Mouse (Mus musculus): ENCODE measurements around the gene Csn1s2a. TPM values are rescaled to one million over a fixed set of nuclear protein-coding genes. Genes with fewer than 3 reads are reported as not detected.

The Csn1s2a gene
- polyA plus RNA-seq, 1 experiment = not detected

DNA sequence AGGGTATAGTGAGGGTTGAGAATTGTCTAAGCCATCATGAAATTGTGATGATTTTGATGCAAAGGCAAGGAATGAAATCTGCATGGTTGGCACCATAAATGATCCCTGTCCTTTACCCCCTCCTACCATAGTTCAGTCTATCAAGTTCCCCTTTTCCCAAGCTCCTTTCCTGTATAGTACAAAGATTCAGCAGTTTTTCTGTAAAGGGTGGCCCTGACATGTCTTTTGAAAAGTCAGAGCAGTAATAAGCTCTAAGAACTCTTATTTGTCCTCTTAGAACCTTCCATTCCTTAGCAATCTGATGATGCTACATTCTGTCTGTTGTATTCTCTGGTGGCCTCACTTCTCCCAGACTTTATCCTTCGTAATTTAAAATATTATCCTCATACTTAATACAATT, 51.0 kb downstream of the Csn1s2a start, which contains the start of gene Prr27:
TSS of gene Prr27 (plus strand) at position 301 of the 400 bp plus-strand sequence.
- Histone ChIP-seq H3K27ac (ENCODE audit: control insufficient read depth, insufficient read depth, low read depth, low read length) (no peak within 1 kb of the TSS), H3K4me3 (ENCODE audit: control insufficient read depth, low read depth, low read length) (peak within 1 kb of the TSS; percentile 58), H3K4me1 (ENCODE audit: control insufficient read depth, insufficient read depth, low read length) (no peaks in the 10 kb centered on the region), H3K36me3 (ENCODE audit: control insufficient read depth, insufficient read depth, low read length) (no peaks in the 10 kb centered on the region), H3K27me3 (ENCODE audit: control insufficient read depth, insufficient read depth, low read length) (no peaks in the 10 kb centered on the region)
- TF ChIP-seq CTCF (IDR thresholded peaks at IDR 0.05; ENCODE audit: control insufficient read depth, insufficient read depth, insufficient replicate concordance, low read depth, low read length) (no peak), POLR2A (IDR thresholded peaks at IDR 0.05; ENCODE audit: control insufficient read depth, low read depth, low read length) (no peak)

Other genes with a start within 250 kb of the Csn1s2a start
- not detected in 2 replicates for gene Sult1b1, start 236.4 kb upstream of the Csn1s2a start, polyA plus RNA-seq (2012; rRNA removed)
- gene Sult1d1, start 205.5 kb upstream of the Csn1s2a start, polyA plus RNA-seq (2012; rRNA removed) = not detected in 2 replicates
- gene Sult1e1, start 183.0 kb upstream of the Csn1s2a start, polyA plus RNA-seq (2012; rRNA removed) = 0.99 and 1.5 TPM in 2 replicates
- not detected in 2 replicates for gene Csn1s1, start 108.4 kb upstream of the Csn1s2a start, polyA plus RNA-seq (2012; rRNA removed)
- gene Csn2, start 74.9 kb upstream of the Csn1s2a start, polyA plus RNA-seq (2012; rRNA removed) = 0.31 and 0.64 TPM in 2 replicates
- gene Csn1s2b, start 33.5 kb downstream of the Csn1s2a start, polyA plus RNA-seq (2012; rRNA removed) = 0.44 and 0.46 TPM in 2 replicates
- 120 and 200 TPM in 2 replicates for gene Prr27, start 51.1 kb downstream of the Csn1s2a start, polyA plus RNA-seq (2012; rRNA removed)
- gene Odam, start 110.5 kb downstream of the Csn1s2a start, polyA plus RNA-seq (2012; rRNA removed) = 4.6 TPM in 1 of 2 replicates, not detected in the other
- not detected in 2 replicates for gene Csn3, start 151.0 kb downstream of the Csn1s2a start, polyA plus RNA-seq (2012; rRNA removed)
- not detected in 2 replicates for gene 2310003L06Rik, start 194.9 kb downstream of the Csn1s2a start, polyA plus RNA-seq (2012; rRNA removed)
- not detected in 2 replicates for gene Gm28434, start 194.9 kb downstream of the Csn1s2a start, polyA plus RNA-seq (2012; rRNA removed)
- gene Cabs1, start 204.9 kb downstream of the Csn1s2a start, polyA plus RNA-seq (2012; rRNA removed) = 205 and 247 TPM in 2 replicates
- gene Smr3a, start 228.0 kb downstream of the Csn1s2a start, polyA plus RNA-seq (2012; rRNA removed) = not detected in 2 replicates